Mouse (Mus musculus) CD8-positive naive resting alpha-beta T cell, adult 57 days (primary cell): ENCODE measurements around the gene Cx3cl1. TPM values are rescaled to one million over a fixed set of nuclear protein-coding genes. Genes with fewer than 3 reads are reported as not detected.

Source experiments
- total RNA-seq: library from RNA; stranded (reverse); gene quantifications from one replicate; pipeline ENCODE4 v1.2.4, GENCODE M21; 2023

Cx3cl1 gene
- not detected for total RNA-seq

DNA sequence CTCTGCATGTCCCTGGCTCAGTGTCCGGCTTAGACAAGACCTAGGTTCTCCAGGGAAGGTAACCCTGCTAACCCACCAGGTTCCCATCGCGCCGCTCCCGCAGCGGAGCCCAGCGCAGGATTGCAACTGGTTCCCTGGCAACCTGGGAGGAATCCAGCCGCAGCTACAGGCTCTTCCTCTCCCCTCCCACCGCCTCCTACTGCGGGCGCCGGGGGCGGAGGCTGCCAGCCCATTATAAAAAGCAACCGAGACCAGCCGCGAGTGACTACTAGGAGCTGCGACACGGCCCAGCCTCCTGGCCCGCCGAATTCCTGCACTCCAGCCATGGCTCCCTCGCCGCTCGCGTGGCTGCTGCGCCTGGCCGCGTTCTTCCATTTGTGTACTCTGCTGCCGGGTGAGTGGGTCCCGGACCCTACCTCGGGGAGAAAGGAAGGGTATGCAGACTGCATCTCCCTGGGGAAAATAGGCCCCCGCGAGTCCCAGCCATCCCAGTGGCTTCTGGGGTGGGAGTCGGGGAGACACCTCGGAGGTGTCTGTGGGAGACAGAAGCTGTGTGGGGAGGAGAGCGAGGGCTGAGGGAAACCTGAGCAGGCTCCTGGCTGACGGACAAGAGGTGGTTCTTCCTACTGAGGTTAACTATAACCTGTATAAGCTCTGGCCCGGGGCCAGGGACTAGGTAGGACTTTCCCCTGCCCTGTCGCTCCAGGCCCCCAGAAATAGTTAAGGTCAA lies at the start of gene Cx3cl1:
Gene Cx3cl1, plus strand, starts transcription at position 69 of the 730 bp plus-strand sequence.

GRCm38 (mm10) chr8:94745476-94746184 lies 26.2 kb upstream of the Cx3cl1 start, which contains the start of gene Ccl22:
Gene Ccl22 (plus strand): TSS chr8:94745590.

DNA sequence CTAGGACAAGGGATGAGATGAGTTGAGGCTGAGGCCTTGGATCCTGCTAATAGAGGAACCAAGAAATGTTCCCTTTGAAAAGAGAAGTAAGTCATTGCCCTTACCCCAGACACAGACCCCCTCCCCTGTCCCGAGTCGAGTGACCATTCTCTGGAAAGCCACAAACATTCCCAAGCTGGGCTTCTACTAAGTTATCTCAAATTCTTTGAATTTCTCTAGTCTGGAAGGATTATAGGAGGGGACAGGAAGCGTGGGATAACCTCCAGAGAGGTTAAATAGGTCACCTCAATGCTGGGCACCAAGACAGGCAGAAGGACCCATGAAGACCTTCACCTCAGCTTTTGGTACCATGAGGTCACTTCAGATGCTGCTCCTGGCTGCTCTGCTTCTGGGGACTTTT lies 38.3 kb downstream of the Cx3cl1 start, which contains the start of gene Ccl17:
Gene Ccl17, plus strand, starts transcription at position 301 of the 400 bp plus-strand sequence.

Other genes with a start within 250 kb of the Cx3cl1 start
- 0.49 TPM for gene Cpne2, start 239.0 kb upstream of the Cx3cl1 start, total RNA-seq
- 32.5 TPM for gene Rspry1, start 170.1 kb upstream of the Cx3cl1 start, total RNA-seq
- gene Fam192a, start 170.0 kb upstream of the Cx3cl1 start, total RNA-seq = 39.4 TPM
- 120 TPM for gene Arl2bp, start 105.4 kb upstream of the Cx3cl1 start, total RNA-seq
- gene Pllp, start 75.7 kb upstream of the Cx3cl1 start, total RNA-seq = not detected
- not detected for gene Ccl22, start 26.4 kb upstream of the Cx3cl1 start, total RNA-seq
- not detected for gene Ccl17, start 38.4 kb downstream of the Cx3cl1 start, total RNA-seq
- 39.6 TPM for gene Coq9, start 66.3 kb downstream of the Cx3cl1 start, total RNA-seq
- gene Ciapin1, start 66.3 kb downstream of the Cx3cl1 start, total RNA-seq = 60.7 TPM
- gene Polr2c, start 85.4 kb downstream of the Cx3cl1 start, total RNA-seq = 56.6 TPM
- 0.40 TPM for gene Dok4, start 104.3 kb downstream of the Cx3cl1 start, total RNA-seq
- gene Ccdc102a, start 146.1 kb downstream of the Cx3cl1 start, total RNA-seq = 10.8 TPM
- 135 TPM for gene Adgrg5, start 151.7 kb downstream of the Cx3cl1 start, total RNA-seq
- gene Adgrg1, start 202.7 kb downstream of the Cx3cl1 start, total RNA-seq = 1.3 TPM
- 10.5 TPM for gene Adgrg3, start 245.7 kb downstream of the Cx3cl1 start, total RNA-seq